Mouse (Mus musculus) embryonic fibroblast, embryonic 13.5 days (primary cell): ENCODE measurements around the gene Ccl17.

ENCODE experiments used
- CTCF ChIP-seq: IDR thresholded peaks from 2 replicates; pipeline ENCODE4 v1.5.1; 2011; ENCODE audit warnings: mild to moderate bottlenecking, control low read depth, low read length, moderate library complexity, borderline replicate concordance; ENCODE audit not compliant: insufficient read depth
- POLR2A ChIP-seq: IDR thresholded peaks from 2 replicates; pipeline ENCODE4 v1.6.1; 2011; ENCODE audit warnings: low read depth, mild to moderate bottlenecking, control low read depth, low read length, moderate library complexity

DNA sequence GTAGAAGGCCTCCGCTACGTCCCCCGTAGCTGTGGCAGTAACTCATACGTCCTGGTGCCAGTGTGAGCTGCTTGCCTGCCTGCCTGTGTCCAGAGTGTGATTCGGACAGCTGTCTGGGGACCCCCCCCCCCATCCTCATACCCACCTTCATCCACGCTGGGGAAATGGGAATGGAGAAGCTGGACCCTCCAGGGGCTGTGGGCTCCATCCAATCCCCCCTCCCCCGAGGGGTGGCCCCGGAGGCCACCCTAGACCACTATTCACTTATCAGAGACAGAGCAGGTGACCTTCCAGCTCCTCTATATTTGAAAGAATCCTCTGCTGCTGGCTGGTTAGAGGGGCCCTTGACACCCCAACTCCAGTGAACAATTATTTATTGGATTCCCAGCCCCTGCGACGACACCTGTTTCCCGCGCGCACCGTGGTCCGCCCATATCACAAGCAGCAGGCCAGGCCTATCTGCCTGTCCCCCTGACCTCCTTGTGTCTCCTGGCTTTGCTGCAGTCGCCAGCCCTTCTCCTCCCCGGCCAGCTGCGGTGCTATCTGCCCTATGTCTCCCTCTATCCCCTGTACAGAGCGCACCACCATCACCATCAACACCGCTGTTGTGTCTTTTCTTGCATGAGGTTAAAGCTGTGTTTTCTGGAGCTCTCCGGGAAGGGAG is 29.6 kb upstream of the Ccl17 start:
- no peak for TF ChIP-seq POLR2A
- TF ChIP-seq CTCF: no peak
